Mouse (Mus musculus) neutrophil, adult 5-6 weeks (primary cell): ENCODE measurements at regions not wholly inside any gene's neighbourhood (a gene's known extent, or its start where the extent isn't known, plus 50 kb on each side); places are given as distances from the start of the nearest gene placed in this dataset.

Experiments used
- ATAC-seq: fragments of 151-379, 151-347 bp; 2 replicates; pipeline ENCODE4 v1.8.0; 2017; ENCODE audit warnings: mild to moderate bottlenecking, moderate TSS enrichment; ENCODE audit not compliant: insufficient number of reproducible peaks, poor library complexity, low FRiP score, severe bottlenecking; ENCODE audit errors: extremely low read depth

GRCm38 (mm10) chr13:112218389-112218788 is 69.9 kb upstream of the Ankrd55 start:
- no peak for ATAC-seq

- ATAC-seq, result no peak
Measured at GRCm38 (mm10) chr13:112220184-112220583, 68.1 kb upstream of the Ankrd55 start.

DNA sequence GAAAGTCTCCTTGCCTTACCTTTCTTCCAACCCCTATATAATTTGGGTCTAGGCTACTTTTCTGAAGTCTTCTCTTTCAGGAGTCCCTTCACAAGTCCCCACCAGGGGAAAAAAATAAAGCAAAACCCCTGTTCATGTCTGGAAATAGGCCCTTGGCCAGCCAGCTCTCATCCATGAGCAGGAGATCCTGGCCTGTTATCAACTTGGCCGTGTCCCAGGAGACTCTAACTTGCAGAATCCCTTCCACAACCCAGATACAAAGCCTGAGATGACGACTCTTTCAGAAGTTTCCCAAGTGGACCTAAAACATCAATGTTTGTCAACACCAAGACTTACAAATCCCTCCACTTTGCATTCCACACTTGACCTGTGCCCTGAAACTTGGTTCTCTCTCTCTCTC is 64.6 kb upstream of the Ankrd55 start:
- no peak for ATAC-seq

DNA sequence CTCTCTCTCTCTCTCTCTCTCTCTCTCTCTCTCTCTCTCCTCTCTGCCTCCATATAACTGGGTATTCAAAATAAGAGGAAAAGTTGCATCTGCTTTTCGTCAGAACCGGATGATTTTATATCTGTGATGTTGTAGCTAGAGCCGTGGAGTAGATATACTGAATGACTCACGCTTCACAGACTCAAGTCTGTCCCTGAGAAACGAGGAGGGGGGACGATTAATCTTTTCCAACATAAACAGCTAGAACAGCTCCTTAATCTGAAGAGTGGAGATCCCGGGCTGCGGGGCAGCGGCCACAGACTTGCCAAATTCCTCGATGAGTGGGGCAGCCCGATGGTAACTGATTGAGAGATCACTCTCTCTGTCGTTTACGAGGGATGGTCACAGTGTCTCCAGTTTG is 60.5 kb upstream of the Ankrd55 start:
- no peak for ATAC-seq

GRCm38 (mm10) chr13:112228846-112229245 is 59.4 kb upstream of the Ankrd55 start:
- ATAC-seq, result no peak

DNA sequence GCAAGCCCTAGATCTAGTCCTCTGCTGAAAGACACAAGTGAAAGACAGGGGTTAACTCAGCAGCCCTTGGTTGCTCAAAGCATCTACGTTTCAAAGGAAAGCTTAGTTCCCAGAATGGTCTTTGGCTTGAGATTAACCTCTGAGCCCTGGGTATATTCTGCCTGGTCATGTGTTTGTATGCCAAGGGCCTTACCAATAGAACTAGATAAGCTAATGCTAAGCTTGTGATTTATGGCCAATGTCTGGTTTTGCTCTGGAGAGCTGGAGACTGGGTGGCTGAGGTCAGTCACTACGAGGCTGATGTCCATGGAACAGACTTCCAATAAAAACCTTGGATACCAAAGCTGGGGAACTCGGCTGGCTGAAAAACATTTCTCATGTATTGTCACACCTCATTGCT is 58.1 kb upstream of the Ankrd55 start:
- ATAC-seq, result no peak

DNA sequence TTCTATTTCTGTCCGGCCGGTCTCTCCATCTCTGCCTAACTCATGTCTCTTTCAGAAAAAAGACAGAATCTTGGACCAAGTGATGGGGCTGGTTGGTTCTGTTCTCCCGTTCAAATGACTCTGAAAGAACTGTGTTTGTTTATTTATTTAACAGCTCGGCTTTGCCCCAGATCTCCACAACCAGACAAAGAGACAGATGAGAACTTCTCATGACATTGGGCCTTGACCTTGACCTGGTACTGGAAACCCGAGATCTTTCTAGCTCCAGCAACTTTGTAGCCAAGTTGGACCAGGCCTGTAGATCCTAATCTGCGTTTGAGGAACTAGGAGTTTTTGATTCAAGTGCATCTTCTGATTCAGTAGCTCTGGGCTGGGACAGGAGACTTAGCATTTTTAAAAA is 53.6 kb upstream of the Ankrd55 start:
- ATAC-seq, result no peak

GRCm38 (mm10) chr13:112236956-112237355 is 51.3 kb upstream of the Ankrd55 start:
- no peak for ATAC-seq

GRCm38 (mm10) chr13:112237377-112237776 is 50.9 kb upstream of the Ankrd55 start:
- ATAC-seq, result no peak

DNA sequence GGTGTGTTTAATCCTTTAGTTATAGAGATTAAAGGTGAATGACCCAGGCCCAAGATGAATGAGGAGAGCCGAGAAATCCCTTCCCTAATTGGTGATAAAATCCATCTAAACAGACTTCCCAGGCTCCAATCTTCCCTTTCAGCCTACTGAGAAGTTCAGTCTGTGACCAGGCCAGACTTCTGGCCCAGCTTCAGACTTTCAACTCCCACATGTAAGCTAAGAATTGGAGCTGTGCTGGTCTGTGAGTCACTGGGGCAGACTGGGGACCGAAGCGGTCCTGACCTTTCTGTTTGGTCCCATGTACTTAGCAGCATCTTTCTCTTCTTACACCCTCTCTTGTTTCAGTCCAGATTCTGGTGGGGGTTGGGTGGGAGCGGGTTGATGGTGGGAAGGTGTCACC is 50.3 kb upstream of the Ankrd55 start:
- ATAC-seq, result no peak
